In the genomic region with DNA sequence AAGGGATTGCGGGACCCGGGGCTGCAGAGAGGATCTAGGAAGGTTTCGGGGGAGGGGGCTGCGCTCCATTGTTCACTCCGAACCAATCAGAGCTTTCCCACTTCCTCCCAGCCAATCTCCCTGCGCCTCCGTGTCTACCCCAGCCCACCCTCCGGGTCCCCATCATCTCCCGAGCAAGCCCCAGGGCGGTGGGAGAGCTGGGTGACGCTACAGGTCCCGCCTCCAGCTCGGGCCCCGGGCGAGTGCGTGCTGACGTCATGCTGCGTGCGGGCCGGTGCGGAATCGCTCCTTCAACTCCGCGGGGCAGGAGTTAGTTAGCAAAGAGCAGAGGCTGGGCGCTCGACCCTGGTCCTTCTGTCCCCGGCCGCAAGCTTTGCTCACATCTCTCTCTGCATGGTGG, we compare ENCODE assay signal across 8 mouse cellular contexts. TPM values are rescaled to one million over a fixed set of nuclear protein-coding genes. Genes with fewer than 3 reads are reported as not detected.
A peak's percentile ranks its signal among the peaks of the same experiment; 100 is the strongest.
DNase-seq lines count a peak whose midpoint lies in the region; ATAC-seq and TF ChIP-seq lines count a peak whose summit lies in the region.

No protein-coding gene starts in this region.

- intact Hi-C loops in left cerebral cortex, adult 2 months (cut with DNase I) = loop anchor here (10.0 kb wide), 1 partner anchor 216 kb away; a partner anchor contains a TSS
- intact Hi-C loops in left cerebral cortex, postnatal 14 days (cut with DNase I) = no loop called here

- peak overlapping the region; percentile 1; the same call in 1 of the 2 replicates for H3K4me3 ChIP-seq in left cerebral cortex, adult 2 months
- H3K4me3 ChIP-seq in forebrain, embryonic 16.5 days (replicated peaks; ENCODE audit: low read length) = peak overlapping the region; percentile 51
- peak overlapping the region; percentile 36 for H3K4me3 ChIP-seq in hindbrain, embryonic 15.5 days
- peak overlapping the region; percentile 45 for H3K4me3 ChIP-seq in liver, postnatal 0 days (ENCODE audit: low read depth, low read length)
- peak overlapping the region; percentile 30 for H3K4me3 ChIP-seq in neural tube, embryonic 15.5 days (replicated peaks)

- H3K27ac ChIP-seq in left cerebral cortex, adult 2 months = no peak overlapping the region
- no peak overlapping the region for H3K27ac ChIP-seq in forebrain, embryonic 16.5 days (ENCODE audit: low read length)
- no peak overlapping the region for H3K27ac ChIP-seq in hindbrain, embryonic 15.5 days (replicated peaks)
- no peak overlapping the region for H3K27ac ChIP-seq in liver, postnatal 0 days (ENCODE audit: low read depth)
- H3K27ac ChIP-seq in neural tube, embryonic 15.5 days (replicated peaks) = no peak overlapping the region

- TF ChIP-seq CTCF in left cerebral cortex, adult 2 months (IDR thresholded peaks at IDR 0.05) = no peak
- TF ChIP-seq CTCF in liver, postnatal 0 days (IDR thresholded peaks at IDR 0.05; ENCODE audit: low read depth) = no peak

- H3K36me3 ChIP-seq in forebrain, embryonic 16.5 days (ENCODE audit: control insufficient read depth, insufficient read depth) = no peaks in the 10 kb centered on the region
- no peaks in the 10 kb centered on the region for H3K36me3 ChIP-seq in hindbrain, embryonic 15.5 days
- no peaks in the 10 kb centered on the region for H3K36me3 ChIP-seq in liver, postnatal 0 days (replicated peaks; ENCODE audit: insufficient read depth, low read length)
- H3K36me3 ChIP-seq in neural tube, embryonic 15.5 days = no peaks in the 10 kb centered on the region

- no peak for TF ChIP-seq EP300 in liver, postnatal 0 days (IDR thresholded peaks at IDR 0.05; ENCODE audit: low read depth)

- H3K27me3 ChIP-seq in forebrain, embryonic 16.5 days (replicated peaks; ENCODE audit: control insufficient read depth, insufficient read depth, low read length) = peaks cover 59% of the 10 kb centered on the region
- H3K27me3 ChIP-seq in hindbrain, embryonic 15.5 days = peaks cover 68% of the 10 kb centered on the region
- peaks cover 92% of the 10 kb centered on the region for H3K27me3 ChIP-seq in liver, postnatal 0 days (ENCODE audit: insufficient read depth, low read length)
- peaks cover 77% of the 10 kb centered on the region for H3K27me3 ChIP-seq in neural tube, embryonic 15.5 days (replicated peaks)

- peaks cover 36% of the 10 kb centered on the region for H3K4me1 ChIP-seq in forebrain, embryonic 16.5 days (replicated peaks; ENCODE audit: control insufficient read depth, insufficient read depth, low read length)
- H3K4me1 ChIP-seq in hindbrain, embryonic 15.5 days (replicated peaks) = peaks cover 26% of the 10 kb centered on the region
- peaks cover 33% of the 10 kb centered on the region for H3K4me1 ChIP-seq in liver, postnatal 0 days (ENCODE audit: insufficient read depth)
- H3K4me1 ChIP-seq in neural tube, embryonic 15.5 days = peaks cover 35% of the 10 kb centered on the region

- no peak for DNase-seq in left cerebral cortex, adult 2 months (ENCODE audit: extremely low spot score in 1 of 2, low spot score in 2 of 2)
- no peak for DNase-seq in left cerebral cortex, postnatal 14 days (ENCODE audit: low spot score in 2 of 2)
- peak; percentile 45 for DNase-seq in adrenal gland, postnatal 10 days
- DNase-seq in liver, postnatal 0 days = peak; percentile 60
- DNase-seq in c-Kit-positive CD71-positive TER-119-positive erythroid progenitor cells, embryonic 14.5 days (ENCODE audit: low spot score) = no peak

- no peaks in the 10 kb centered on the region for H3K9me3 ChIP-seq in forebrain, embryonic 16.5 days (ENCODE audit: control insufficient read depth, low read length)
- H3K9me3 ChIP-seq in hindbrain, embryonic 15.5 days = no peaks in the 10 kb centered on the region
- no peaks in the 10 kb centered on the region for H3K9me3 ChIP-seq in liver, postnatal 0 days (ENCODE audit: low read length)
- no peaks in the 10 kb centered on the region for H3K9me3 ChIP-seq in neural tube, embryonic 15.5 days (replicated peaks)

- H3K4me2 ChIP-seq in forebrain, embryonic 16.5 days (ENCODE audit: low read length) = peak overlapping the region; percentile 80
- peak overlapping the region; percentile 63 for H3K4me2 ChIP-seq in hindbrain, embryonic 15.5 days
- H3K4me2 ChIP-seq in liver, postnatal 0 days (ENCODE audit: low read depth, low read length) = peak overlapping the region; percentile 70
- H3K4me2 ChIP-seq in neural tube, embryonic 15.5 days = peak overlapping the region; percentile 54

- 0% methylated on average over 28 of the region's 28 CpGs for WGBS in forebrain, embryonic 16.5 days
- WGBS in hindbrain, embryonic 15.5 days = under 1% methylated on average over 28 of the region's 28 CpGs
- WGBS in liver, postnatal 0 days (ENCODE audit: insufficient replicate concordance) = 0% methylated on average over 28 of the region's 28 CpGs
- 0% methylated on average over 28 of the region's 28 CpGs for WGBS in neural tube, embryonic 15.5 days

- ATAC-seq in forebrain, embryonic 16.5 days = peak; percentile 99
- ATAC-seq in hindbrain, embryonic 15.5 days (ENCODE audit: low FRiP score, low read depth) = peak; percentile 91
- 0 out of 2 replicates have a peak, but pooled peaks have one; percentile 14 for ATAC-seq in liver, postnatal 0 days
- ATAC-seq in neural tube, embryonic 15.5 days (ENCODE audit: low FRiP score) = peak; percentile 45; the same call in 1 of the 2 replicates

- peak overlapping the region; percentile 48 for H3K9ac ChIP-seq in forebrain, embryonic 16.5 days (replicated peaks; ENCODE audit: low read depth, low read length)
- H3K9ac ChIP-seq in hindbrain, embryonic 15.5 days = no peak overlapping the region
- H3K9ac ChIP-seq in liver, postnatal 0 days (replicated peaks) = no peak overlapping the region
- H3K9ac ChIP-seq in neural tube, embryonic 15.5 days (replicated peaks) = no peak overlapping the region

RNA-seq across cellular contexts. Expression of a gene that starts 2.4 kb away (rescaled TPM):
- total RNA-seq in left cerebral cortex, adult 2 months (2021) = not detected
- not detected for total RNA-seq in left cerebral cortex, postnatal 14 days (2021)
- not detected for total RNA-seq in adrenal gland, postnatal 10 days (2021)
- 0.18 and 0.37 TPM in 2 replicates for polyA plus RNA-seq in forebrain, embryonic 16.5 days (2015; fragmentation: Nextera tagmentation; extraction: Ambion mirVana)
- 4.2 and 6.4 TPM in 2 replicates for polyA plus RNA-seq in hindbrain, embryonic 15.5 days (2015; fragmentation: Nextera tagmentation; extraction: Ambion mirVana)
- polyA plus RNA-seq in liver, postnatal 0 days (2015; fragmentation: Nextera tagmentation; extraction: Ambion mirVana) = not detected in 2 replicates
- polyA plus RNA-seq in neural tube, embryonic 15.5 days (2015; fragmentation: Nextera tagmentation; extraction: Ambion mirVana) = 13.7 and 18.0 TPM in 2 replicates

RNA-seq across cellular contexts. Expression of a gene that starts 28.8 kb away (rescaled TPM):
- total RNA-seq in left cerebral cortex, adult 2 months (2021) = 10 to 100 TPM; 36.5 to 43.5 TPM
- 10 to 100 TPM; 46.9 to 49.1 TPM for total RNA-seq in left cerebral cortex, postnatal 14 days (2021)
- 1,000 to 10,000 TPM; 1,213 to 1,256 TPM for total RNA-seq in adrenal gland, postnatal 10 days (2021)
- polyA plus RNA-seq in forebrain, embryonic 16.5 days (2015; fragmentation: Nextera tagmentation; extraction: Ambion mirVana) = 87.3 and 93.0 TPM in 2 replicates
- polyA plus RNA-seq in hindbrain, embryonic 15.5 days (2015; fragmentation: Nextera tagmentation; extraction: Ambion mirVana) = 98.3 and 99.8 TPM in 2 replicates
- 466 and 477 TPM in 2 replicates for polyA plus RNA-seq in liver, postnatal 0 days (2015; fragmentation: Nextera tagmentation; extraction: Ambion mirVana)
- polyA plus RNA-seq in neural tube, embryonic 15.5 days (2015; fragmentation: Nextera tagmentation; extraction: Ambion mirVana) = 100 and 139 TPM in 2 replicates

Comparison
In these comparisons a context has a peak if more than half of its experiments do, and no peak if none do; other contexts are left out.
1. DNase-seq: peak in adrenal gland, postnatal 10 days (single experiment) and liver, postnatal 0 days (single experiment); none in left cerebral cortex, adult 2 months (0 of 2), left cerebral cortex, postnatal 14 days (0 of 2) and c-Kit-positive CD71-positive TER-119-positive erythroid progenitor cells, embryonic 14.5 days (single experiment).
2. H3K4me3 ChIP-seq: peak in every context shown above with its lines; median percentile 51 in forebrain, embryonic 16.5 days; 45 in liver, postnatal 0 days; 36 in hindbrain, embryonic 15.5 days; 30 in neural tube, embryonic 15.5 days; 1 in left cerebral cortex, adult 2 months.
3. ATAC-seq: peak in every context shown above with its lines; median percentile 99 in forebrain, embryonic 16.5 days; 91 in hindbrain, embryonic 15.5 days; 45 in neural tube, embryonic 15.5 days; 14 in liver, postnatal 0 days.
4. Peak in every context shown above with its lines, with median percentiles within 50 percentile points of each other: H3K4me2 ChIP-seq.